Mouse (Mus musculus): Measurements from ENCODE around the gene Scd3. TPM values are rescaled to one million over a fixed set of nuclear protein-coding genes. Genes with fewer than 3 reads are reported as not detected.

Scd3 gene
- polyA plus RNA-seq, 1 experiment from 2014 or later = 6.6 TPM

DNA sequence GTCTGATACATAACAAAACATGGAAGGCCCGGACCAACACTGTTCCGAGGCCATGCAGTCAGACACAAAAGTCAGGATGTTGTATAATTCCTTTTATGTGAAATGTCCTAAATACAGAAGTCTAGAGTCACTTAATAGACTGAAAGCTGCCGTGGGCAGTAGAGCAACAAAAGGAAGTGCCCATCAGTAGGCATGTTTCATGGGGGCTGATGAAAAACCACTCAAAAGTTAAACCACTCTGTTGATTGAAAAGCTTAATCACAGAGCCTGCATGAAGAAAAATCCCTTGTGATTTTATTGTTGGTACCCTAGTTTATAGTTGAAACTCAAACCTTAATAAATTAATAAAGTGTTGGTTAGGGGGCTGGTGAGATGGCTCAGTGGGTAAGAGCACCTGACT, 60.5 kb downstream of the Scd3 start:
- ATAC-seq = no peak
- 76% methylated on average over 3 of the region's 3 CpGs for WGBS
- no peaks in the 10 kb centered on the region for H3K36me3 ChIP-seq (ENCODE audit: control insufficient read depth, insufficient read depth, low read length)
- no peak overlapping the region for H3K4me3 ChIP-seq (ENCODE audit: low read length)
- H3K4me2 ChIP-seq (ENCODE audit: low read length) = no peak overlapping the region
- H3K4me1 ChIP-seq (ENCODE audit: control insufficient read depth, insufficient read depth, low read depth, low read length) = peaks cover 4% of the 10 kb centered on the region
- H3K27ac ChIP-seq (ENCODE audit: low read depth, low read length) = no peak overlapping the region
- H3K9me3 ChIP-seq (ENCODE audit: control insufficient read depth, low read length) = no peaks in the 10 kb centered on the region
- no peaks in the 10 kb centered on the region for H3K27me3 ChIP-seq (replicated peaks; ENCODE audit: control insufficient read depth, insufficient read depth, low read length)
- H3K9ac ChIP-seq (ENCODE audit: low read depth, low read length) = no peak overlapping the region

DNA sequence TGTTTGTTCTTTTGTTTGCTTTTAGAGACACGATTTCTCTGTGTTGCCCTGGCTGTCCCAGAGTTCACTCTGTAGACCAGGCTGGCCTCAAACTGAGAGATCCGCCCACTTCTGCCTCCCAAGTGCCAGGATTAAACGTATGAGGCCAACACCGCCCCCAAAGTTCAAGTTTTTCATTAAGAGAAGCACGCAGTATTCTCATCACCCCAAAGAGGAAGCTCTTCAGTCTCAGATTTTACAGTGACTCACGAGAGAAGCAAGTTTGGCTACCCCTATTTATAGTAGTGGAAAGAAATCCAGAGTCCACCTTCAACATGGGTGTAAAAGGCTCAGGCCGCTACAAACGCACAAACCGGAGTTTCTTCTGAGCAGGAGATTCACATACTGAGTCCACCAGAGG, 61.2 kb downstream of the Scd3 start:
- H3K27me3 ChIP-seq (replicated peaks; ENCODE audit: control insufficient read depth, insufficient read depth, low read length) = no peaks in the 10 kb centered on the region
- no peak for ATAC-seq
- 81% methylated on average over 9 of the region's 9 CpGs for WGBS

DNA sequence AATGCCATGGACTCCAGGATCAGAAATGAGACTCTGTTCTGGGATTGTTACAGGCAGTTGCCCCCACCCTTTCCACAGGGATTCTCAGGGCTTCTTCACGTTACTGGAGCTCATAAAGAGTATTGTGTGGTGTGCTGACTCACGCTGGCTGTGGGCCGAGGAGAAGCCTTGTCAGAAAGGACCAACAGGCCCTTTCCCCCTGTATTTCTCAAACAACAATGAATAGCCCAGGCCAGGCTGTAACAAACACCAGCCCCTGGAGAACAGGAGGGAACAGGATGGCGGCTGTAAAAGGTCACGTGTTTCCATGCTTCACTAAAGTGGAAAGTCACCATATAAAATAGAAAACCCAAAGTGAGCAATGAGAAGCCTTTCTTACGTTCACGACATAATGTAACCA, 62.2 kb downstream of the Scd3 start:
- Histone ChIP-seq H3K36me3 (ENCODE audit: control insufficient read depth, insufficient read depth, low read length) (no peaks in the 10 kb centered on the region), H3K27ac (ENCODE audit: low read depth, low read length) (no peak overlapping the region), H3K4me1 (ENCODE audit: control insufficient read depth, insufficient read depth, low read depth, low read length) (peaks cover 4% of the 10 kb centered on the region), H3K4me3 (ENCODE audit: low read length) (no peak overlapping the region), H3K27me3 (replicated peaks; ENCODE audit: control insufficient read depth, insufficient read depth, low read length) (no peaks in the 10 kb centered on the region), H3K4me2 (ENCODE audit: low read length) (no peak overlapping the region), H3K9ac (ENCODE audit: low read depth, low read length) (no peak overlapping the region), H3K9me3 (ENCODE audit: control insufficient read depth, low read length) (no peaks in the 10 kb centered on the region)
- ATAC-seq = no peak
- WGBS = 36% methylated on average over 7 of the region's 7 CpGs

More for the DNA sequence above, 61.2 kb downstream of the Scd3 start:
- H3K9ac ChIP-seq (ENCODE audit: low read depth, low read length) = no peak overlapping the region
- no peak overlapping the region for H3K4me3 ChIP-seq (ENCODE audit: low read length)
- H3K4me1 ChIP-seq (ENCODE audit: control insufficient read depth, insufficient read depth, low read depth, low read length) = peaks cover 4% of the 10 kb centered on the region
- no peaks in the 10 kb centered on the region for H3K9me3 ChIP-seq (ENCODE audit: control insufficient read depth, low read length)
- H3K27ac ChIP-seq (ENCODE audit: low read depth, low read length) = no peak overlapping the region
- H3K36me3 ChIP-seq (ENCODE audit: control insufficient read depth, insufficient read depth, low read length) = no peaks in the 10 kb centered on the region
- H3K4me2 ChIP-seq (ENCODE audit: low read length) = no peak overlapping the region

DNA sequence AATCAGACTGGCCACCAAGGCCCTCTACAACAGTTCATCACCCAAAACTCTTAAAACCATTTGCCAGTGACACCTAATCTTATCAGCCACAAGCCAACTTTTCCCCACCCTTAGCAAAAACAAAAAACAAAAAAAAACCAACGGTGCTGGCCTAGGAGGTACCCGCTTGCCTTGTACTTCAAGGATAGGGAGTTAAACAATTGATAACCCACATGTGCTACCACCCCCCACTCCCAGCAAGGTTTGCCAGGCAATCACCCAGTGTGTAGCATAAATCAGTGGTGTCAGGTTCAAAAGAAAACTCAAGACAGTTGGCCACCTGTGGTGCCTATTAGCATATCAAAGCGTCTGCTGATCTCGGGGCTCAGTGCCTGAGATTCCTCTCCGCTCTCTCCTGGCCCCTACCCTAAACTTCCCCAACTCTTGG, 62.9 kb downstream of the Scd3 start:
- no peak overlapping the region for H3K4me3 ChIP-seq (ENCODE audit: low read length)
- no peak for ATAC-seq
- H3K4me1 ChIP-seq (ENCODE audit: control insufficient read depth, insufficient read depth, low read depth, low read length) = peaks cover 4% of the 10 kb centered on the region
- 22% methylated on average over 5 of the region's 5 CpGs for WGBS
- no peak overlapping the region for H3K9ac ChIP-seq (ENCODE audit: low read depth, low read length)
- no peak overlapping the region for H3K27ac ChIP-seq (ENCODE audit: low read depth, low read length)
- no peak overlapping the region for H3K4me2 ChIP-seq (ENCODE audit: low read length)
- no peaks in the 10 kb centered on the region for H3K36me3 ChIP-seq (ENCODE audit: control insufficient read depth, insufficient read depth, low read length)
- H3K9me3 ChIP-seq (ENCODE audit: control insufficient read depth, low read length) = no peaks in the 10 kb centered on the region
- H3K27me3 ChIP-seq (replicated peaks; ENCODE audit: control insufficient read depth, insufficient read depth, low read length) = no peaks in the 10 kb centered on the region

DNA sequence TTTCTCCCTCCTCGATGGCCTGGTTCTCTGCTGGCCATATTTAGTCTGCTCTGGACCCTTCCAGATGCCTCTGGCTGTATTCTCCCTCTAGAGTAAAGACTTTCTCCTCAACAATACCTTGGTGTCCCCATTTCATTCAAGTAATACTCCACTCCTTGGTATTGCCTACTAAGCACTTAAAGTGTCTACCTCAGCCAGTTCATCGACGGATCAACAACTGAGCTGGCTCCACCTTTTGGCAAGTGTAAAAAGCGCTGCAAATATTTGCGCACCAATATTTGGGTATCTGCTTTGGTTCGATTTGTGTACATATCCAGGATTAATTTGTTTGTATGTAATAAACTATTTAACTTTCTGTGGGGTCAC, 63.4 kb downstream of the Scd3 start:
- WGBS = 5% methylated on average over 6 of the region's 6 CpGs
- H3K9me3 ChIP-seq (ENCODE audit: control insufficient read depth, low read length) = no peaks in the 10 kb centered on the region
- H3K27ac ChIP-seq (ENCODE audit: low read depth, low read length) = peak overlapping the region; percentile 96
- H3K9ac ChIP-seq (ENCODE audit: low read depth, low read length) = peak overlapping the region; percentile 82
- H3K36me3 ChIP-seq (ENCODE audit: control insufficient read depth, insufficient read depth, low read length) = no peaks in the 10 kb centered on the region
- H3K4me1 ChIP-seq (ENCODE audit: control insufficient read depth, insufficient read depth, low read depth, low read length) = peaks cover 4% of the 10 kb centered on the region
- no peak for ATAC-seq
- H3K4me2 ChIP-seq (ENCODE audit: low read length) = peak overlapping the region; percentile 82
- H3K4me3 ChIP-seq (ENCODE audit: low read length) = peak overlapping the region; percentile 65
- H3K27me3 ChIP-seq (replicated peaks; ENCODE audit: control insufficient read depth, insufficient read depth, low read length) = no peaks in the 10 kb centered on the region

DNA sequence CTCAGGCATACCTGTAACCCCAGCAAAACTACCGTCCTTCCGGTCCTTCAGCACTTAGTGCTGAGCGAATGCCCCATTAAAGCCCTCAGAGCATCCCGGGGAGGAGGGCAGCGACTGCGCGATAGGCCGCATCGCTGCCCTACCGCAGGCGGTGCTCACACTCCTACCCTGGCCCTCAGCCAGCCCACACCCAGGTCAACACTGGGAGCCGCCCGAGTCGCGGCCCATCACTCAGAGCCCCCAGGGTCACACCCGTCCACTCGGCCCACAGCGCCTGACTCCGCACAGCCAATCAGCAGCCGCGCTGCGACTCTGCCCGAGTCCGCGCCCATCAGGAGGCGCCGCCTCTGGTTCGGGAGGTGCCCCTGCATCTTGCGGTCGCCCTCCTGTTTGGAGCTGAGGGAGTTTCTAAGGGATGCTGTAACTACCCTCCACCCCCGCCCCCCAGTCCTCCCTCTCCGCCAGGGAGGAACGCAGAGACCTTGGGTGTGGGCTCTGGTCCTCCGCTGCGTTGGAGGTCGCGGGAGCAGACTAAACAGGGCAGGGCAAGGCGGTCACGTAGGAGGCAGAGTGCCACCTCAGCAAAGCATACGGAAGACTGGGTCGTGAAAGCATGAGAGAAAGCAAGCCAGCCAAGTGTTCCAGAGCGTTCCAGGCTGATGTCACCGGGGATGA, 63.9 kb downstream of the Scd3 start:
- Histone ChIP-seq H3K9ac (ENCODE audit: low read depth, low read length) (peak overlapping the region; percentile 82), H3K4me3 (ENCODE audit: low read length) (peak overlapping the region; percentile 65), H3K27ac (ENCODE audit: low read depth, low read length) (peak overlapping the region; percentile 96), H3K4me1 (ENCODE audit: control insufficient read depth, insufficient read depth, low read depth, low read length) (peaks cover 4% of the 10 kb centered on the region), H3K36me3 (ENCODE audit: control insufficient read depth, insufficient read depth, low read length) (no peaks in the 10 kb centered on the region), H3K27me3 (replicated peaks; ENCODE audit: control insufficient read depth, insufficient read depth, low read length) (no peaks in the 10 kb centered on the region), H3K9me3 (ENCODE audit: control insufficient read depth, low read length) (no peaks in the 10 kb centered on the region), H3K4me2 (ENCODE audit: low read length) (peak overlapping the region; percentile 82)
- WGBS = under 1% methylated on average over 42 of the region's 43 CpGs
- peak; percentile 98 for ATAC-seq

DNA sequence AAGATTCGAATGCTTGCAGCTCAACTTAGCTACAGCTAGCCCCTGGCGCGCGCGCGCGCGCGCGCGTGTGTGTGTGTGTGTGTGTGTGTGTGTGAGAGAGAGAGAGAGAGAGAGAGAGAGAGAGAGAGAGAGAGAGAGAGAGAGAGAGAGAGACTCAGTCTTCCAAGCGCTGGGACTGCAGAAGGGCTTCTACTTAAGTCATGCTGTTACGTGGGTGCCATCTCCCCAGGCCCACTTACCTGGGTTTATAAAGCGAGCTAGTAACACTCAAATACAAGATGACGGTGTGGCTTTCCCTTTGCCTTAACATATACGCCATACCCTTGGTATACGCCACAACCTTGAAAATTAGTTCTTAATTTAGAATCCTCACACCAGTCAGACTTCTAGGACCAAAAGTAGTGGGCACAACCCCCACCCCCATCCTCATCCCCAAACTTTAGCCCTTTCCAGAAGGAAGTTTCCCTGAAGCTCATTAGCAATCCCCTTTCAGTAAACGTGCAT, 64.5 kb downstream of the Scd3 start:
- Histone ChIP-seq H3K9ac (ENCODE audit: low read depth, low read length) (peak overlapping the region; percentile 82), H3K4me1 (ENCODE audit: control insufficient read depth, insufficient read depth, low read depth, low read length) (peaks cover 4% of the 10 kb centered on the region), H3K4me3 (ENCODE audit: low read length) (peak overlapping the region; percentile 65), H3K36me3 (ENCODE audit: control insufficient read depth, insufficient read depth, low read length) (no peaks in the 10 kb centered on the region), H3K27me3 (replicated peaks; ENCODE audit: control insufficient read depth, insufficient read depth, low read length) (no peaks in the 10 kb centered on the region), H3K27ac (ENCODE audit: low read depth, low read length) (peak overlapping the region; percentile 96), H3K9me3 (ENCODE audit: control insufficient read depth, low read length) (no peaks in the 10 kb centered on the region), H3K4me2 (ENCODE audit: low read length) (peak overlapping the region; percentile 82)
- ATAC-seq = peak; percentile 10; the same call in 1 of the 2 replicates
- 8% methylated on average over 18 of the region's 18 CpGs for WGBS

DNA sequence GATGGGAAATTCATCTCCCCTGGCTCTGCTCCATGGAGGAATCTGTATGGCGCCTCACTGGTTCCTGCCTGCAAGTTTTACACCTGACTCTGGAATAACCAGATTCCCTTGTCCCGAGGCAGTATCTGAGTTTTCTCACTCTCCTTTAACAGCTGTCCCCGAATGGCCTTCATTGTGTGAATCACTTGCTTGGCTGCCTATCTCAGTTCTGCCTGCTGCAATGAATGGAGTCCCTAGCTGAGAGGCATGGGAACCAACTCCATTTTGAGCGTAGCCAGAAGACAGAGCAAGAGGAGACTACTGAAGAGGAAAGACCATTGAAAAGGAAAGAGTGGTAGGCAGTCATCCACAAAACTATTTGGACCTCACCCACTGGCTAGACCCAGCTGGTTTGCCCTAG, 70.6 kb downstream of the Scd3 start:
- Histone ChIP-seq H3K9me3 (ENCODE audit: control insufficient read depth, low read length) (no peaks in the 10 kb centered on the region), H3K36me3 (ENCODE audit: control insufficient read depth, insufficient read depth, low read length) (no peaks in the 10 kb centered on the region), H3K4me1 (ENCODE audit: control insufficient read depth, insufficient read depth, low read depth, low read length) (no peaks in the 10 kb centered on the region), H3K27me3 (replicated peaks; ENCODE audit: control insufficient read depth, insufficient read depth, low read length) (no peaks in the 10 kb centered on the region), H3K4me3 (ENCODE audit: low read length) (no peak overlapping the region), H3K4me2 (ENCODE audit: low read length) (no peak overlapping the region), H3K9ac (ENCODE audit: low read depth, low read length) (no peak overlapping the region), H3K27ac (ENCODE audit: low read depth, low read length) (no peak overlapping the region)
- 79% methylated on average over 4 of the region's 4 CpGs for WGBS
- no peak for ATAC-seq

DNA sequence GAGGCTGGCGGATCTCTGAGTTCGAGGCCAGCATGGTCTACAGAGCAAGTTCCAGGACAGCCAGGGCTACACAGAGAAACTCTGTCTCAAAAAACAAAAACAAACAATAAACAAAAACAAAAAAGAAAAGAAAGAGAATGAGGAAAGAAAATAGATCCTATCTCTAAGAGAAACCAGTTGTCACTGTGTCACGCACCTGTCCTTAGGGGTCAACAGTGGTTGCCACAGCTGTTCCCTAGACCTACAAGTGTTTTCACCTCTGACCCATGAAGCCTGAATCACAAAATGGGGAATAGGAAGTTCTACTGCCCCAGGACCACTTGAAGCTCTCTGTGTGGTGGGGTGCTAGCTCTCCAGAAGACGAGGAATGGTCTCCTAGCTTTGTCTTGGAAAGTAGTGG, 71.4 kb downstream of the Scd3 start:
- Histone ChIP-seq H3K27me3 (replicated peaks; ENCODE audit: control insufficient read depth, insufficient read depth, low read length) (no peaks in the 10 kb centered on the region), H3K4me1 (ENCODE audit: control insufficient read depth, insufficient read depth, low read depth, low read length) (no peaks in the 10 kb centered on the region), H3K4me3 (ENCODE audit: low read length) (no peak overlapping the region), H3K36me3 (ENCODE audit: control insufficient read depth, insufficient read depth, low read length) (no peaks in the 10 kb centered on the region), H3K4me2 (ENCODE audit: low read length) (no peak overlapping the region), H3K9ac (ENCODE audit: low read depth, low read length) (no peak overlapping the region), H3K27ac (ENCODE audit: low read depth, low read length) (no peak overlapping the region), H3K9me3 (ENCODE audit: control insufficient read depth, low read length) (no peaks in the 10 kb centered on the region)
- 89% methylated on average over 4 of the region's 4 CpGs for WGBS
- ATAC-seq = no peak
